Mouse (Mus musculus): ENCODE measurements around the gene Ces2b. TPM values are rescaled to one million over a fixed set of nuclear protein-coding genes. Genes with fewer than 3 reads are reported as not detected.
A peak's percentile ranks its signal among the peaks of the same experiment; 100 is the strongest.

Gene Ces2b
- polyA plus RNA-seq (2012; rRNA removed) = 0.06 TPM in 1 of 2 replicates, not detected in the other

DNA sequence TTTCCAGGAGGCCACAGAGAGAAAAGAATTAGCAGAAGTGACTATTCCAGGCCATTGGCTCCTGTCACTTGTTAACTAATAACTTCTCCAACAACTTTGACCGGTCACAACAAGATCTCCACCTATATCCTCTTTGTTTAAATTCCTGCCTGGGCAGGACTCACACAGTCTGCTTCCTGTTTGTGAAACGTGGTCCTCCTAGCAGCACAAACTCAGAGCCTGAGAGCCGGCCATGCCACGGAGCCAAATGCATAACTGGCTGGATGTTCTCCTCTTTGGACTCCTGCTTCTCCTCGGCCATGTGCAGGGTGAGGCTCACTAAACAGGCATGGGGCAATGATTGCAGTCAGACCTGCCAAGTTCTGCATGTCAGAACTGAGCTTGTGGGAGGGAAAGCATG lies at the start of gene Ces2b:
Ces2b (plus strand) TSS at position 133 of the 400 bp plus-strand sequence.
- H3K4me3 ChIP-seq (replicated peaks; ENCODE audit: insufficient read depth, low read depth, low read length) = no peak within 1 kb of the TSS
- H3K27me3 ChIP-seq (ENCODE audit: control insufficient read depth, insufficient read depth, low read length) = no peaks in the 10 kb centered on the region
- DNase-seq = no peak
- no peak within 1 kb of the TSS for H3K27ac ChIP-seq (ENCODE audit: insufficient read depth, low read length)
- TF ChIP-seq CTCF (IDR thresholded peaks at IDR 0.05; ENCODE audit: borderline replicate concordance, insufficient read depth, low read depth, low read length) = no peak
- no peak for TF ChIP-seq POLR2A (IDR thresholded peaks at IDR 0.05; ENCODE audit: borderline replicate concordance, insufficient read depth, low read length)
- WGBS = 57% methylated on average over 5 of the region's 5 CpGs
- no peaks in the 10 kb centered on the region for H3K4me1 ChIP-seq (ENCODE audit: control insufficient read depth, insufficient read depth, low read length)

DNA sequence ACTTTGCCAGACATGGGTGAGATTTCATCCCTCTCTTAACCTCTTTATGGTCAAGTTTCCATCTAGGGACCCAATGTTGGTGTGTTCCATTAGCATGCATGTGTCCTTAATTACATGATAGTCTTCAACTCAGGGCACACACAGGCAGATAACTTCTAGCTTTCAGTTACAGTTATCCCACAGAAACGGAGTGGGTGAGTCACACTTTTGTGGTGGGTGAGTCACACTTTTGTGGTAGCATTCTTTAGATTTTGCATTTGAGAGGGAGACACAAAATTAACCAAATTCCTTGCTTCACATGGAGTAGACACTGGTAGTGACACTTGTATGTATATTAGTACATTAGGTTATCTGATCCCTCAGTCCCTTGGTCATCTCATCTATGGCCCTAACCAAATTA lies 44.3 kb upstream of the Ces2b start:
- DNase-seq = no peak
- H3K4me1 ChIP-seq (ENCODE audit: control insufficient read depth, insufficient read depth, low read length) = no peaks in the 10 kb centered on the region
- no peak overlapping the region for H3K27ac ChIP-seq (ENCODE audit: insufficient read depth, low read length)
- TF ChIP-seq CTCF (IDR thresholded peaks at IDR 0.05; ENCODE audit: borderline replicate concordance, insufficient read depth, low read depth, low read length) = no peak
- TF ChIP-seq POLR2A (IDR thresholded peaks at IDR 0.05; ENCODE audit: borderline replicate concordance, insufficient read depth, low read length) = no peak
- WGBS = 58% methylated on average over 1 of the region's 1 CpGs
- no peaks in the 10 kb centered on the region for H3K27me3 ChIP-seq (ENCODE audit: control insufficient read depth, insufficient read depth, low read length)
- no peak overlapping the region for H3K4me3 ChIP-seq (replicated peaks; ENCODE audit: insufficient read depth, low read depth, low read length)

DNA sequence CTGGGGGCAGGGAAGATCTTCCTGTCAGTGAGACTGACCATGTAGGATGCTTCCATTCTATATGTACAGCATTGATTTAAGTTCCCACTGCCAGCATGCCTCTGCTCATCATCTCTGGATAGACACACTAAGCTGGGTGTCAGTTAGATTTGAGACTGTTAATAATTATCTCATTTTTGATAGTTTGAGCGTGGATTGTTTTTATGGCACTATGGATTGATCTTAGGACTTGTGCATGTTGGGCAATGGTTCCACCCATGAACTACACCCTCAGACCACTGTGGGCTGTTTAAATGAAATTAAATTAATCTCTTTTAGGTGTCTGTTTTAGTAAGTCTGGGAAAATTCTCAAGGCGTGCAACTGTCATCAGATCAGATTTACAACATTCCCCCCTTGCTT lies 42.4 kb upstream of the Ces2b start:
- 97% methylated on average over 2 of the region's 2 CpGs for WGBS
- TF ChIP-seq POLR2A (IDR thresholded peaks at IDR 0.05; ENCODE audit: borderline replicate concordance, insufficient read depth, low read length) = no peak
- TF ChIP-seq CTCF (IDR thresholded peaks at IDR 0.05; ENCODE audit: borderline replicate concordance, insufficient read depth, low read depth, low read length) = no peak
- Histone ChIP-seq H3K27ac (ENCODE audit: insufficient read depth, low read length) (no peak overlapping the region), H3K27me3 (ENCODE audit: control insufficient read depth, insufficient read depth, low read length) (no peaks in the 10 kb centered on the region), H3K4me3 (replicated peaks; ENCODE audit: insufficient read depth, low read depth, low read length) (no peak overlapping the region), H3K4me1 (ENCODE audit: control insufficient read depth, insufficient read depth, low read length) (no peaks in the 10 kb centered on the region)
- no peak for DNase-seq

DNA sequence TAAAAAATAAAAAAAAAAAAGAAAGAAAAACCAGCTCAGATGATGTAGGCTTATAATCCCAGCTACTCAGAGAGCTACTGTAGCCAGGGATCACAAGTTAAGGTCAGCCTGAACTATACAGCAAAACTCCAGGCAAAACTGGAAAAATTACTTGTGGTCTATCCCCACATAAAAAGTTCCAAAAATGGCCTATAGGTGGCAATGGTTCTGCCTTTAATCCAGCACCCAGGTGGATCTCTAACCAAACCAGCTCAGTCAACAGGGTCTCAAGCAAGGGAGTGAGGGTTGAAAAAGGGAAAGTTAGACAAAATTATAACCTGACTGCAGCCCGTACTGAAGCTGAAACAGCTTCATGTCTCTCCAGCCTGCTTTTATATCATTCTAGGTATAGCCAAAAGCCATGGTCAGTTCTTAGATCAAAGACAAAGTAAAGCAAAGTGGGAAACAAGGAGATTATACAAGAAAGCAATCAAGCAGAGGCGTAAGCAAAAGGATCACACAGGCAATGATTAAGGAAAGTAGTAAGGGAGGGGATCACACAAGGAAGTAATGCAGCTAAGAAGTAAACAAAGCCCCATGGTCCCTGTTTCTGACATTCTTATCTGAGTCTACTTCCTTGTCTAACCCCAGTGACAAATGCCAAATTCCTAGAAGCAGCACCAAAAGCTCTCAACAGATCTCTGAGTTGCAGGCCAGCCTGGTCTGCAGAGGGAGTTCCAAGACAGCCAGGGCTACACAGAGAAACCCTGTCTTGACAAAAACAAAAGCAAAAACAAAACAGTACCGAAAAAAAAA lies 41.3 kb upstream of the Ces2b start:
- 74% methylated on average over 3 of the region's 3 CpGs for WGBS
- DNase-seq = peak in 1 of 2 experiments; percentile 13
- Histone ChIP-seq H3K27ac (ENCODE audit: insufficient read depth, low read length) (no peak overlapping the region), H3K4me3 (replicated peaks; ENCODE audit: insufficient read depth, low read depth, low read length) (no peak overlapping the region), H3K4me1 (ENCODE audit: control insufficient read depth, insufficient read depth, low read length) (no peaks in the 10 kb centered on the region), H3K27me3 (ENCODE audit: control insufficient read depth, insufficient read depth, low read length) (no peaks in the 10 kb centered on the region)
- TF ChIP-seq CTCF (IDR thresholded peaks at IDR 0.05; ENCODE audit: borderline replicate concordance, insufficient read depth, low read depth, low read length) = peak; percentile 24; the same call in 1 of the 2 replicates
- TF ChIP-seq POLR2A (IDR thresholded peaks at IDR 0.05; ENCODE audit: borderline replicate concordance, insufficient read depth, low read length) = no peak

DNA sequence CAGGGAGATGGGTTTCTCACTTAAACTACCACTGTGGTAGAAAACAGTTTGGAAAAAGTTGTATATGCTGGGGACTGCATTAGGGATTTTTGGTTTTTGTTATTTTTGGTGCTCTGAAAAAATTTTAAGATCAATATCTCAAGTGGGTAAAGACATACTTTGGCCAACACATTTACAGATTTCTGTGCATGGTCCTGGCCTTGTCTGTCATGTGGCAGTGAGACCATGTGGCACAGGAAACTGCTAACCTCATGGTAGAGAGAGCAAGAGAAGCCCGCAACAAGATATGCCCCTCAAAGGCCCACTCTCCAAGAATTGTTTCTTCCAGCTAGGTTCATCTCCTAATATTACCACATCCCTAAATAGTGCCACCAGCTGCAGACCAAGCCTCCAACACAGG lies 32.0 kb upstream of the Ces2b start:
- H3K27me3 ChIP-seq (ENCODE audit: control insufficient read depth, insufficient read depth, low read length) = no peaks in the 10 kb centered on the region
- no peaks in the 10 kb centered on the region for H3K4me1 ChIP-seq (ENCODE audit: control insufficient read depth, insufficient read depth, low read length)
- TF ChIP-seq CTCF (IDR thresholded peaks at IDR 0.05; ENCODE audit: borderline replicate concordance, insufficient read depth, low read depth, low read length) (no peak), POLR2A (IDR thresholded peaks at IDR 0.05; ENCODE audit: borderline replicate concordance, insufficient read depth, low read length) (no peak)

DNA sequence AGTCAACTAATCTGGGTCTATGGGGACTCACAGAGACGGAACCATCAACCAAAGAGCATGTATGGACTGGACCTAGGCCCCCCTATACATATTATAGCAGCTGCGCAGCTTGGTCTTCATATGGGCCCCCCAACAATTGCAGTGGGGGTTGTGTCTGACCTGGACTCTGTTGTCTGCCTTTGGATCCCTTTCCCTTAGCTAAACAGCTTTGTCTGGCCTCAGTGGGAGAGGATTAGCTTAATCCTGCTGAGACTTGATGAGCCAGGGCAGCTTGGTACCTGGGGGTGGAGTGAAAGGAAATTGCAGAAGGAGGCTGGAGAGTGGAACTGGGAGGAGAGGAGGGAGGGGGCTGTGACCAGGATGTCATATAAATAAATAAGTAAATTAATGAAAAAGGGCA lies 25.2 kb upstream of the Ces2b start:
- Histone ChIP-seq H3K27ac (ENCODE audit: insufficient read depth, low read length) (no peak overlapping the region), H3K27me3 (ENCODE audit: control insufficient read depth, insufficient read depth, low read length) (no peaks in the 10 kb centered on the region), H3K4me3 (replicated peaks; ENCODE audit: insufficient read depth, low read depth, low read length) (no peak overlapping the region), H3K4me1 (ENCODE audit: control insufficient read depth, insufficient read depth, low read length) (peaks cover 10% of the 10 kb centered on the region)
- WGBS = 63% methylated on average over 2 of the region's 2 CpGs
- TF ChIP-seq POLR2A (IDR thresholded peaks at IDR 0.05; ENCODE audit: borderline replicate concordance, insufficient read depth, low read length) (no peak), CTCF (IDR thresholded peaks at IDR 0.05; ENCODE audit: borderline replicate concordance, insufficient read depth, low read depth, low read length) (no peak)
- no peak for DNase-seq

More for the DNA sequence above, 32.0 kb upstream of the Ces2b start:
- Histone ChIP-seq H3K4me3 (replicated peaks; ENCODE audit: insufficient read depth, low read depth, low read length) (no peak overlapping the region), H3K27ac (ENCODE audit: insufficient read depth, low read length) (no peak overlapping the region)
- DNase-seq = no peak
- WGBS = 94% methylated on average over 1 of the region's 1 CpGs

DNA sequence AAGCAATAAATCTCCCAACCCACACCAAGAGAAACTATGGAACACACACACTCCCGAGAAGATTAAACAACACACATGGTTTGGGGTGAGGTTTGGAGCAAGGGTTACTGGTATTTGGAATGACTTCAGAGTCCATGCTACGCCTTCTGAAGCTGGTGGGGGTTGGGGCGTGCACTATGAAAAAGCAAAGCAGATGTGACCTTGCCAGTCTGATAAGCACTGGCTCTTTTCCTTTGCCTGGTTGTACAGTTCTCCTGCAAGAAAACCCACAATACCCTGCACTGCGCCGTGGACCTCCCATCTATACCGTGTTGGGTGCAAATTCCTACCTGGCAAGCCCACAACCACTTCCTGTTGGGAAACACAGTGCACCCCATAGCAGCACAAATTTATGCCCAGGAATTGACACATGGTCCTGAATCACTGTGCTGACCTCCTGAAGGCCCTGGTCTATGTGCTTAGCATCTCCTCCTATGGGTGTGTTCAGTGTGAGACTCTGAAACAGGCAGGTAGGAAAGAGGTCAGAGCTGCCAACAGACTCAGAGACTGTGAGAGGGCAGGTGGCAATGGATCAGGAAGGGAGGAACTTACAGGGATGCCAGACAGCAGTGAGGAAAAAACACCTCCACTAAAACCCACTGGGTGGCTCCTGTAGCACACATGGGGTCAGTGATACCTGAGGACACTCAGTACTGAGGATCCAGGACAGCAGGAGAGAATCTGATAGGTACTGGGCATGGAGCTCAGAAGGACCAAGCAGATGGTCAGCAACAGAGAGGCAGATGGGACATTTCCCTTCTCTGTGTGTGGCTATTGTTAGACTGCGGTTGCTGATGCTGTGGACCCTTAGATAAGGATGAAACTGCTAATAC lies 22.6 kb upstream of the Ces2b start:
- Histone ChIP-seq H3K27ac (ENCODE audit: insufficient read depth, low read length) (no peak overlapping the region), H3K4me3 (replicated peaks; ENCODE audit: insufficient read depth, low read depth, low read length) (no peak overlapping the region), H3K27me3 (ENCODE audit: control insufficient read depth, insufficient read depth, low read length) (no peaks in the 10 kb centered on the region), H3K4me1 (ENCODE audit: control insufficient read depth, insufficient read depth, low read length) (peaks cover 10% of the 10 kb centered on the region)
- 66% methylated on average over 7 of the region's 7 CpGs for WGBS
- TF ChIP-seq POLR2A (IDR thresholded peaks at IDR 0.05; ENCODE audit: borderline replicate concordance, insufficient read depth, low read length) (no peak), CTCF (IDR thresholded peaks at IDR 0.05; ENCODE audit: borderline replicate concordance, insufficient read depth, low read depth, low read length) (peak; percentile 29; the same call in 1 of the 2 replicates)
- DNase-seq = peak; percentile 46 to 73

All from cerebellum, adult 2 months (tissue).